ENCODE assay signal across 8 mouse cellular contexts in genomic region chr7:97333113-97333898, GRCm38 (mm10). TPM values are rescaled to one million over a fixed set of nuclear protein-coding genes. Genes with fewer than 3 reads are reported as not detected.
DNase-seq lines count a peak whose midpoint lies in the region; ATAC-seq and TF ChIP-seq lines count a peak whose summit lies in the region.

No protein-coding gene starts in this region.

- peak overlapping the region; percentile 77 for H3K4me2 ChIP-seq in neural tube, embryonic 12.5 days (replicated peaks)

- H3K9me3 ChIP-seq in neural tube, embryonic 12.5 days: no peaks in the 10 kb centered on the region

- no peaks in the 10 kb centered on the region for H3K27me3 ChIP-seq in neural tube, embryonic 12.5 days (replicated peaks)

- DNase-seq in layer of hippocampus, adult 2 months (ENCODE audit: low spot score in 2 of 2): no peak
- DNase-seq in layer of hippocampus, postnatal 14 days (ENCODE audit: low spot score in 2 of 2): no peak
- peak; percentile 40 for DNase-seq in induced T-regulatory cell, adult 2 months (ENCODE audit: low read depth)
- DNase-seq in layer of hippocampus, adult 9-10 months (ENCODE audit: low spot score): no peak
- no peak for DNase-seq in layer of hippocampus, adult 9-11 months
- no peak for DNase-seq in right cerebral cortex, postnatal 36 days (ENCODE audit: low spot score in 2 of 2)

- no peak for TF ChIP-seq POLR2A in cortical plate, adult 2 months (IDR thresholded peaks at IDR 0.05; ENCODE audit: extremely low read depth, insufficient read depth, low read length)

- H3K4me1 ChIP-seq in cortical plate, adult 2 months (ENCODE audit: control insufficient read depth, insufficient read depth, low read length): no peaks in the 10 kb centered on the region; the same call in 1 of the 2 replicates
- H3K4me1 ChIP-seq in neural tube, embryonic 12.5 days: peaks cover 24% of the 10 kb centered on the region

- no peaks in the 10 kb centered on the region for H3K36me3 ChIP-seq in neural tube, embryonic 12.5 days

- peak overlapping the region; percentile 95; the same call in 1 of the 2 replicates for H3K27ac ChIP-seq in layer of hippocampus, adult 2 months
- no peak overlapping the region for H3K27ac ChIP-seq in cortical plate, adult 2 months (ENCODE audit: insufficient read depth, low read length)
- no peak overlapping the region for H3K27ac ChIP-seq in neural tube, embryonic 12.5 days

- H3K4me3 ChIP-seq in layer of hippocampus, adult 2 months: peak overlapping the region; percentile 72
- H3K4me3 ChIP-seq in cortical plate, adult 2 months (ENCODE audit: insufficient read depth, low read length): peak overlapping the region; percentile 92; the same call in 1 of the 2 replicates
- no peak overlapping the region for H3K4me3 ChIP-seq in neural tube, embryonic 12.5 days

- H3K9ac ChIP-seq in neural tube, embryonic 12.5 days: 0 out of 2 replicates have a peak overlapping the region, but pooled peaks have one; percentile 78

- no peak for ATAC-seq in neural tube, embryonic 12.5 days (ENCODE audit: low FRiP score, low read depth)

- 89% methylated on average over 6 of the region's 6 CpGs for WGBS in neural tube, embryonic 12.5 days

- TF ChIP-seq CTCF in layer of hippocampus, adult 2 months (conservative IDR thresholded peaks at IDR 0.05): no peak
- TF ChIP-seq CTCF in cortical plate, adult 2 months (IDR thresholded peaks at IDR 0.05; ENCODE audit: extremely low read depth, insufficient read depth, low read length): no peak

RNA-seq across cellular contexts. Expression of gene Kctd21, which starts 1.2 kb away (rescaled TPM):
- total RNA-seq in layer of hippocampus, adult 2 months (2021): 10 to 100 TPM; 13.2 to 14.5 TPM
- 10 to 100 TPM in 1 of 2 experiments, 1 to 10 TPM in 1; 8.9 to 11.5 TPM for total RNA-seq in layer of hippocampus, postnatal 14 days (2021)
- 14.3 and 14.8 TPM in 2 replicates for polyA plus RNA-seq in cortical plate, adult 2 months (2012; rRNA removed)
- polyA plus RNA-seq in neural tube, embryonic 12.5 days (2016; fragmentation: Nextera tagmentation; extraction: Ambion mirVana): 6.8 and 7.0 TPM in 2 replicates

RNA-seq across cellular contexts. Expression of gene Usp35, which starts 1.5 kb away (rescaled TPM):
- 10 to 100 TPM; 14.3 to 14.6 TPM for total RNA-seq in layer of hippocampus, adult 2 months (2021)
- total RNA-seq in layer of hippocampus, postnatal 14 days (2021): 10 to 100 TPM; 11.9 to 12.4 TPM
- 15.9 and 16.4 TPM in 2 replicates for polyA plus RNA-seq in cortical plate, adult 2 months (2012; rRNA removed)
- 4.4 and 4.9 TPM in 2 replicates for polyA plus RNA-seq in neural tube, embryonic 12.5 days (2016; fragmentation: Nextera tagmentation; extraction: Ambion mirVana)

RNA-seq across cellular contexts. Expression of gene Alg8, which starts 38.1 kb away (rescaled TPM):
- total RNA-seq in layer of hippocampus, adult 2 months (2021): 10 to 100 TPM; 10.1 to 10.2 TPM
- total RNA-seq in layer of hippocampus, postnatal 14 days (2021): 10 to 100 TPM; 11.4 TPM
- polyA plus RNA-seq in cortical plate, adult 2 months (2012; rRNA removed): 11.9 and 13.2 TPM in 2 replicates
- polyA plus RNA-seq in neural tube, embryonic 12.5 days (2016; fragmentation: Nextera tagmentation; extraction: Ambion mirVana): 25.1 and 27.1 TPM in 2 replicates
